Mouse (Mus musculus) ovary, postnatal 36 days (tissue): ENCODE measurements around the gene Gm2916.
"Not testable (repeated sequence)": the region's sequence is repeated elsewhere in the genome, so short reads cannot be mapped to it uniquely, and the experiment has no call there.

ENCODE experiments used
- DNase-seq: peaks from one replicate; pipeline ENCODE4 v3.0.0; 2022; ENCODE audit warnings: low spot score, mixed read lengths

Gm2916 gene

DNA sequence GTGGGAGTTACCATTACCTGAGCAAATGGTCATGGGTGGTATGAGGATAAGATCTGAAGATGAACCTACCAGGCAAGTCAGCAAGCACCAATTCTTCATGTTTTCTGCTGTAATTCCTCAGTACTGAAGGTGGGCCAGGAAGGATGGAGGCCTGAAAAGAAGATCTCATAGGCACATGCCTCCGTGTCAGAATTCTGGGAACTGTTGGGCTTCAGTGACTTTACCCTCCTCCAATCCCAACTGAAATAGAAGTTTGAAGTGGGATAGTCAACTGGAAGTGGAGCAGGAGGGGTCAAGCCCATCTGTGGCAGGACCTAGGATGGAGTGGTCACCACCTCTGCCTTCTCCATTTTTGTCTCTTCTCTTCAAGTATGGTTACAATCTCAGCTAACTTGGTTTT lies at the start of gene Gm2916:
Gene Gm2916, plus strand, starts transcription at position 301 of the 400 bp plus-strand sequence.
- not testable (repeated sequence) for DNase-seq

DNA sequence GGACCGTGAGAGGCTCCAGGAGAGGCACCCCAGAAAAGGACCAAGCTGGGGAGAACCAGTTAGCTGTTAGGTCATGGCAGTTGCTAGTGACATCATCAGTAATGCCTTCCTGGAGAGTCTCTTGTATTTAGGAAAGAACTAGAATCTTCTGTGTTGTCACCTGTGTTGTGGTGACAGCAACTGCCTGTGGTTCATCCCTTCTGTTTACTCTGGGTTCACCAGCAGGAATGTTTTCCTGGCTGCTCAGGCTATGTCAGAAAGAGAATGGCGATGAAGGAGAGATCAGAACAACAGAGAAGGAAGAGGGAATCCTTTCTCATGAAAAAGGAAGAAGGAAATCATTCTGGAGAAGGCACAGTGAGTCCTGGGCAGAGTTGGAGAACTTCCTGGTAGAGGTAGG lies 38.0 kb upstream of the Gm2916 start, which contains the start of gene Gm3033:
Gene Gm3033, plus strand, starts transcription at position 301 of the 400 bp plus-strand sequence.
- not testable (repeated sequence) for DNase-seq

- DNase-seq, result not testable (repeated sequence)
These were observed 47.5 kb downstream of the Gm2916 start, which contains the start of gene Gm3029 for GRCm38 (mm10) chr14:3931456-3931855. Gm3029 (plus strand) TSS chr14:3931756.

- not testable (repeated sequence) for DNase-seq
These were observed 79.3 kb downstream of the Gm2916 start, which contains the start of gene Gm3095 for GRCm38 (mm10) chr14:3963247-3963646. Gm3095 (plus strand) TSS chr14:3963547.
